Mouse (Mus musculus): ENCODE data around the gene Tmed11. TPM values are rescaled to one million over a fixed set of nuclear protein-coding genes. Genes with fewer than 3 reads are reported as not detected.
"Not testable (repeated sequence)": the region's sequence is repeated elsewhere in the genome, so short reads cannot be mapped to it uniquely, and the experiment has no call there.

Tmed11 gene
- polyA plus RNA-seq (2012; rRNA removed): not detected in 2 replicates

DNA sequence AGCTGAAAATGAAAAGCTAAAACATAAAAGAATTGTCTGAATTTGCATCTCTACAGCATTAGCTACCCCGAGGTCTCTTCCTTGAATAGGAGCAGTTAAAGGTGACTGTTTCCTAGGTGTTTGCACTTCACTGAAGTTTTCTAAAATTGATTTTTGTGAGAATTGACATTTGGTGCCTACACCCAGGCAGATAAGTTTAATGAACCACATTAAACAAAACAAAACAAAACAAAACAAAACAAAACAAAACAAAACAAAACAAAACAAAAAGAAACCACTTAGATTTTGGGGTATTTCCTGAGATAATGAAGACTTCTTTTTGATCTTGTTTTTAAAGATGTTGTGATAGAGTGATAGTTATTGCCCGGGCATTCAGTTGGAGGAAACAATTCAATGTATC lies at the start of gene Tmed11:
Gene Tmed11 (minus strand): TSS at position 101 of the 400 bp plus-strand sequence.
- DNase-seq (ENCODE audit: low spot score): not testable (repeated sequence)

GRCm38 (mm10) chr5:108836156-108836555 lies 41.0 kb upstream of the Tmed11 start:
- no peak for DNase-seq (ENCODE audit: low spot score)

DNA sequence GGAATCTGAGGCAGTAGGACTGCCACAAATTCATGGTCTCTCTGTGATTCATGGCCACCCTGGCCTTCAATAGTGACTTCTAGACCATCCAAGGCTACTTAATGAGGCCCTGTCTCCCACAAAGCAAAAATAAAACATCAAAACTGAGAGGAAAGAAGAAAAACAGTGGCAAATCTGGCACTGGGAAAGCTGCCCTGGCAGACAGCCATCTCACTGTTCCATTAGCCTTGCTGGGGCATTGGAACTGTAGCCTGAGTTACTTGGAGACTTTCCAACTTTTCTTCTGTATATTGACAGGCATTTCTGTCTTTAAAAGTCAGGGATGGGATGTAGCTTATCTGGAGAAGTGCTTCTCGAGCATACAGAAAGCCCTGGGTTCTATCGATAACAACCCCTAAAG lies 28.1 kb upstream of the Tmed11 start:
- no peak for DNase-seq (ENCODE audit: low spot score)

DNA sequence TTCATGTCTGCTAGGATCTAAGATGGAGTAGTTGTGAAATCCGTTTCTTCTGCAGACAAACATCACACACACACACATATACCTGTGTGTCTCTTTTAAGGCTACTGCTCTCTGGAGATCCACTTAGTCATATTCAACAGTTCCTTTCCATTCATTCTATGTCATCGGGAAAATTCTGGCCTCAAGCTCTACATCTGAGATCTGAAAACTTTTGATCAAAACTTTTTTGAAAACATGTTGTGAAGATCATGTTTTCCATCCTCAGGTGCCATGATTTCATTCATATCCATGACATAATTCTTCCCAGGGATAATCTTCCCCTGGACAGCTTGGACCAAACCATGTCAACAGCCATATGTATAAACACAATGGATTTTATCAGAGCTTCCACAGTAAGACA lies 13.6 kb upstream of the Tmed11 start, which contains the start of gene Vmn2r8:
Gene Vmn2r8 (minus strand): TSS at position 101 of the 400 bp plus-strand sequence.
- DNase-seq (ENCODE audit: low spot score): not testable (repeated sequence)

DNA sequence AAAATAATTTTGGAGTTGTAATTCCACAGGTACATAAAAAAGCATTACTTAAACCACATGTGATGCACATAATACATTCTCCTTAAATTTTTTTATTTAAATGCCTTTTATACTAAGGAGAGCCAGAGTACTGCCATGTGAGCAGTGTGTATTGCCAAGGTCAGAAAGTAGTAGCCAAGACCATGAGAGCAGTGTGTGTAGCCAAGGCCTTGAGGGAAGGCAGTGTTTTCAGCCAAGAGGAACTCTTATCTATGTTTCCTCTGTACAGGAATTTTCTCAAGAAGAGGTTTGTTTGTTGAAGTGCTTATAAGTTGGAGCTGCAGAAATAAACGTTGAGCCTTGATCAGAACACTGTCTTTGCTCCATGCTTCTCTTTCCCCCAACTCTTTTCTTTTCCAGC lies 8.5 kb upstream of the Tmed11 start:
- no peak for DNase-seq (ENCODE audit: low spot score)

DNA sequence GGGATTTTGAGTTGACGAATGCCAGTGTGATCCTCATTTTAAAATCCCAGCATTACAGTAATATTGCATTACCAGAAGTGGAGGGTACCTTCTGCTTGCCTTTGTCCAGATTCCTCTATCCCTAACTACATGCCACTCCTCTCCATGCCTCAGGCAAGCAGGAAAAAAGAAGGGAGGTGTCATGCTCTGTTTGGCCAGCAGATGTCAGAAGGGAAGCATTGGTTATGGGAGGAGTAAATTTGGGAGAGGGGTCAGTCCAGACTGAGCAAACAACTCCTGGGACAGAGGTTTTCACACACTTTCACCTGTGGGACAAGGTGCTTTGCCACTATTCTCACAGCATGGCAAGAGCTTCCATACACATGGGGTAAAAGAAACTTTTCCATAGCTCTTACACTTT lies 4.8 kb downstream of the Tmed11 start:
- DNase-seq (ENCODE audit: low spot score): not testable (repeated sequence)

DNA sequence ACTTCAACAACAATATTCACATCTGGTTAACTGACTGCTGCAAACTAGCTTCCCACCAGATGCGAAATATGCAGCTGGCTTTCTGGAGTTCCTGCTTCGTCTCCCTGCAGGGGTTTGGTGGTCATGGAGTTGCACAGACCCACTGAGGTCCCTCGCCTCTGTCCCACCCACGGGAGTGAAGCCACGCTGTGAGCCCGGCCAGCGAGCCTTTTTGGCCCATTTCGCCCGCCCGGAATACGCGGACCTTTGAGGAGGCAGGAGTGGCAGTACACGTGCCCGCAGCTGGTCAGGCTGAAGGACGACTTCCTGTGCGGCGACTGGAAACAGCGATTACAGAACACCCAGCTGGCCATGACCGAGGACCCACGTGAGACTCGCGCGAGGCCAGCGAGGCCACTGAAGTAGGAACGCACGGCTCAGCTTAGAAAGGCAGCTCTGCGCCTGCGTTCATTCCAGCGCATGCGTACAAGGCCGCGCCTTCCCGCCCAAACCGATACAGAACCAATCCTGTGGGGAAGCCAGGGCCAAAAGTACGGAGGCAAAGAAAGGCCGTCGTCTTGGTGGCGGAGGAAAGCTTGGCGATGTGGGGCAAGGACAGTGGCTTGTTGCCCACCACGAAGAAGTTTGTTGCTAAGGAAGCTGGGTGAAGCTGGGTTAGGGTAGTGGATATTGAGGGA lies 20.4 kb downstream of the Tmed11 start, which contains the start of gene Rnf212:
Gene Rnf212 (minus strand): TSS at position 353 of the 677 bp plus-strand sequence.
- no peak for DNase-seq (ENCODE audit: low spot score)

DNA sequence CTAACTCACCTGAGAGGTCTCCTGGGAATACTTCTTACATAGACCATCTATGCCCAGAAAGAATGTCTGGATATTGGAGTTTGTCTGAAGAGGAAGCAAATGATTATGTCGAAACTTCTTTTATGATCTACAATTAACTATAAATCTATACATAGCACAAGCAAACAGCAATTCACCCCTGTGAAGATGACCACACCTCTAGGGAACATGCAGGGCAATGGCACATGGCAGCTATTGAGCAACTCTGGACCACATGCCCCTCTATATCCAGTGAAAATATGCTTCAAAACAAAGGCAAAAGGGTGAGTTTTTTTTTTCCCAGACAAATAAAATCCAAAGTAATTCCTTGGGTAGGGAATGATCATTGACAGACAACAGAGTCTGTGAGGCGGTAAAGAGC lies 35.2 kb downstream of the Tmed11 start:
- no peak for DNase-seq (ENCODE audit: low spot score)

DNA sequence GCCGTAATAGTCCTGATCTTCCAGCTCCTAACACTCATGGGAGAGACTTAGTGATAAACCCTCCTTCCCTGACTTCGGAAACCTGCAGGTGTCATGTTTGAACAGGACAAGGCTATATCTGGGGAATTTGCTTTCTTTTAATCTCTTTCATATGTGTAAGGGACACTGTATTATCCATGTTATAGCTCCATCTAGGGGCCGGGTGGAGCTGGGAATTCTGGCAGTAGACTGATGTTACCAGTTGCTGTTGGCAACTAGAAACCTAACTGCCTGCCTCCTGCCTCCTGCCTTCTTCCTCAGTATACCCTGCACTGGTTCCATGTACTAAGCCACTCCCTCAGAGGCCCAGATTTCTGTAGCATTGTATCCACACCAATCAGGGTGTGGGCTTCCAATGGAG lies 36.8 kb downstream of the Tmed11 start:
- no peak for DNase-seq (ENCODE audit: low spot score)

DNA sequence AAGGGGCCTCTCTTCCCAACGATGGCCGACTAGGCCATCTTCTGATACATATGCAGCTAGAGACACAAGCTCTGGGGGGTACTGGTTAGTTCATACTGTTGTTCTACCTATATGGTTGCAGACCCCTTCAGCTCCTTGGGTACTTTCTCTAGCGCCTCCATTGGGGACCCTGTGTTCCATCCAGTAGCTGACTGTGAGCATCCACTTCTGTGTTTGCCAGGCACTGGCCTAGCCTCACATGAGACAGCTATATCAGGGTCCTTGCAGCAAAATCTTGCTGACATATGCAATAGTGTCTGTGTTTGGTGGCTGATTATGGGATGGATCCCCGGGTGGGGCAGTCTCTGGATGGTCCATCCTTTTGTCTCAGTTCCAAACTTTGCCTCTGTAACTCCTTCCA lies 43.9 kb downstream of the Tmed11 start:
- DNase-seq (ENCODE audit: low spot score): not testable (repeated sequence)

DNA sequence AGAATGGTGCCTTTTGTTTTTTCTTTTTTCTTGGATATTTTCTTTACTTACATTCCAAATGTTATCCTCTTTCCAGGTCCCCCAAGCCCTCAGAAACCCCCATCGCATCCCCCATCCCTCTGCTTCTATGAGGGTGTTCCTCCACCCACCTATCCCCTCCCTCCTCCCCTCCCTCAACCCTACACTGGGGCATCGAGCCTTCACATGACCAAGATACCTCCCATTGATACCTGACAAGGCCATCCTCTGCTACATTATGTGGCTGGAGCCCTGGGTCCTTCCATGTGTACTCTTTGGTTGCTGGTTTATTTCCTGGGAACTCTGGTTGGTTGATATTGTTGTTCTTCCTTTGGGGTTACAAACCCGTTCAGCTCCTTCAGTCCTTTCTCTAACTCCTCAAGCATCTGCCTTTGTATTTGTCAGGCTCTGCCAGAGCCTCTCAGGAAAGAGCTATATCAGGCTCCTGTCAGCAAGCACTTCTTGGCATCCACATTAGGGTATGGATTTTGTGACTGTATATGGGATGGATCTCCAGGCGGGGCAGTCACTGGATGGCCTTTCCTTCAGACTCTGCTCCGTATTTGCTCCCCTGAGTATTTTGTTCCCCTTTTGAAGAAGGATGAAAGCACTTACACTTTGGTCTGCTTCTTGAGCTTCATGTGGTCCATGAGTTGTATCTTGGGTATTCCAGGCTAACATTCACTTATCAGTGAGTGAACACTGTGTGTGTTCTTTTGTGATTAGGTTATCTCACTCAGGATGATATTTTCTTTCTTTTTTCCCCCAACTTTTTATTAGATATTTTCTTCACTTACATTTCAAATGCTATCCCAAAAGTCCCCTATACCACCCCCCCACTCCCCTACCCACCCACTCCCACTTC lies 44.6 kb downstream of the Tmed11 start:
- DNase-seq (ENCODE audit: low spot score): no peak

DNA sequence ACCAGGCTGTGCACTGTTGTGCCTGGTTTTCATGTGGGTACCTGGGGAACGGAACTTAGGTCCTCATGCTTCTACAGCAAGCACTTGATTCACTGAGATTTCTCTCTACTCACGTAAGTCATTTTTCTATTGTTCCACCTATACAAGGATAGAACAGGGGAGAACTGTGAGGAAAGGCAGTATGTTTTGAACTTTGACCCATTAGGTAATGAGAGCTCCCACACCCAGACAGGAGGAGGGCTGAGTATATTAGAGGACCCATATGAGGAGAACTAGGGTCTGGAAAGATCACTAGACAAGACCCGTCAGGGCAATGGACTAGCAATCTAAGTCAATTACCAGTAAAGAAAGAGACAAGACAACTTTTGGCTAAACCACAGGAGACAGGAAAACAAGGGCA lies 50.5 kb downstream of the Tmed11 start:
- no peak for DNase-seq (ENCODE audit: low spot score)

DNA sequence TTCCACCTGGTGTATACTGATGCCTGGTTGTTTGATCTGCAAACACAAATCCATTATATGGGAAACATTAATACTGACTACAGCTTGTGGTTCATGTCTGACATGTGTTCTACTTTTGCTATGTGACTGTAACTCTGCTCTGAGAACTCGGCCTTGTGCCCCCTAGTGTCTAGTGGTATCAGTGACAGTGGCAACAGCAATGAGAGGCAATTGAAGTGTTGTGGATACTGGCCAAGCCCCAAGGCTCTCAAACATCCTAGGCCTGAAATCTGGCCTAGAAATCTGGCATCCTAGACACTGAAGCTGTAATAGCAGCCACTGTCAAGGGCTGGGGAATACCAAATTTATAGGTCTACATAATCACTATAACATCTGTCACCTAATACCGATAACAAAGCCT lies 51.3 kb downstream of the Tmed11 start:
- DNase-seq (ENCODE audit: low spot score): no peak

DNA sequence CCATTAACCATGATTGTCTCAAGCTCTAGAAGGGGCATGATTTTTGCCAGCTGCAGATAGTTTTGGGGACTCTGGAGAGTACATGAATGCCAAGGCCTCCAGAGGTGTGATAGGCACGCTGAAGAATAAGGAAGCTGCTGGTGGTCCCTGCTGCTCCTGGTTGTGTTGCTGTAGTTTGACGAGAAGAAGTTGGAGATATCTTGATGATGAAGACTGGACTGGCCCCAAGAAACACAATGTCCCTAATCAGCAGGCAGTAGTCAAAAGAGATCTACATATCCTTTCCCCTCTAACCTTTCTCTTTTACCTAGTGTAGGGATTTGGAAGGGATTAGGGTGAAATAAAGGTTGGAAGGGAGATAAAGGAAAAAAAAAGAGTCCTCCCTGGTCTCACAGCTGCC lies 52.6 kb downstream of the Tmed11 start:
- no peak for DNase-seq (ENCODE audit: low spot score)

GRCm38 (mm10) chr5:108741844-108742243 lies 53.3 kb downstream of the Tmed11 start:
- no peak for DNase-seq (ENCODE audit: low spot score)

GRCm38 (mm10) chr5:108727425-108727824 lies 67.7 kb downstream of the Tmed11 start:
- no peak for DNase-seq (ENCODE audit: low spot score)

Other genes with a start within 250 kb of the Tmed11 start
- gene Cplx1, start 245.3 kb downstream of the Tmed11 start, polyA plus RNA-seq (2012; rRNA removed): 0.10 and 0.44 TPM in 2 replicates
- gene Gak, start 165.6 kb downstream of the Tmed11 start, polyA plus RNA-seq (2012; rRNA removed): 61.6 and 66.0 TPM in 2 replicates
- gene Tmem175, start 165.6 kb downstream of the Tmed11 start, polyA plus RNA-seq (2012; rRNA removed): 36.8 and 37.3 TPM in 2 replicates
- 24.1 and 27.1 TPM in 2 replicates for gene Idua, start 135.0 kb downstream of the Tmed11 start, polyA plus RNA-seq (2012; rRNA removed)
- 20.2 and 21.5 TPM in 2 replicates for gene Dgkq, start 125.7 kb downstream of the Tmed11 start, polyA plus RNA-seq (2012; rRNA removed)
- 0.04 and 0.07 TPM in 2 replicates for gene Slc26a1, start 119.8 kb downstream of the Tmed11 start, polyA plus RNA-seq (2012; rRNA removed)
- 69.0 and 72.7 TPM in 2 replicates for gene Fgfrl1, start 103.0 kb downstream of the Tmed11 start, polyA plus RNA-seq (2012; rRNA removed)
- gene Rnf212, start 20.4 kb downstream of the Tmed11 start, polyA plus RNA-seq (2012; rRNA removed): 3.2 and 3.8 TPM in 2 replicates
- not detected in 2 replicates for gene Vmn2r8, start 13.5 kb upstream of the Tmed11 start, polyA plus RNA-seq (2012; rRNA removed)
- gene Vmn2r9, start 57.2 kb upstream of the Tmed11 start, polyA plus RNA-seq (2012; rRNA removed): not detected in 2 replicates
- not detected in 2 replicates for gene Vmn2r10, start 211.2 kb upstream of the Tmed11 start, polyA plus RNA-seq (2012; rRNA removed)